Mouse (Mus musculus) cerebellum, postnatal 14 days (tissue): Measurements from ENCODE around the gene Shank2.

ENCODE experiments used
- DNase-seq, 2 experiments: peaks; one replicate each; pipeline ENCODE4 v3.0.0; 2021; ENCODE audit warnings: mixed read lengths in 2 of 2

Shank2 gene

GRCm38 (mm10) chr7:144108141-144108540 is 106.4 kb downstream of the Shank2 start:
- no peak for DNase-seq

DNA sequence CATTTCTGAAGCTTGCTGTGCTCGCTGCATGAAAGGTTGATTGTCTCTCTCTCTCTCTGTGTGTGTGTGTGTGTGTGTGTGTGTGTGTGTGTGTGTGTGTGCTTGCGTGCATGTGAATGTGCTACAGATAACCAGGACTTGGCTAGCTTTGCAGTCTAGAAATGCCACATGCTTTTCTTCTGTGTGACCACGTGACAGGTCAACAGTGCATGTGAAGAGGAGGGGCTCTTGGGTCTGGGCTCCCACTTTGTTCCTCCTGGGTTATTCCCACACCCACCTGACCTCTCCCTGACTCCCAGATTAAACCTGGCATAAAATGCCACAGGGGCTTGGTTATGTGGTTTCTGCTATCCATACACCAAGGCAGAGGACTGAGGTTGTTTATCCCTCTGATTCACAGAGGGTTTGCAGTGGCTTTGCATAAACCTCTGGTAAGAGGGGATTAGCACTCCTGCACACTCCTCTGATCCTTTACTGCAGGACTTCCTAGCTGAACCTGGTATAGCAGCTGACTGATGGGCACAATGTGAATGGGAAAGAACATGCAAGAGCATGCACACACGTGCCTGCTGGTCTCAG is 109.4 kb downstream of the Shank2 start:
- no peak for DNase-seq

DNA sequence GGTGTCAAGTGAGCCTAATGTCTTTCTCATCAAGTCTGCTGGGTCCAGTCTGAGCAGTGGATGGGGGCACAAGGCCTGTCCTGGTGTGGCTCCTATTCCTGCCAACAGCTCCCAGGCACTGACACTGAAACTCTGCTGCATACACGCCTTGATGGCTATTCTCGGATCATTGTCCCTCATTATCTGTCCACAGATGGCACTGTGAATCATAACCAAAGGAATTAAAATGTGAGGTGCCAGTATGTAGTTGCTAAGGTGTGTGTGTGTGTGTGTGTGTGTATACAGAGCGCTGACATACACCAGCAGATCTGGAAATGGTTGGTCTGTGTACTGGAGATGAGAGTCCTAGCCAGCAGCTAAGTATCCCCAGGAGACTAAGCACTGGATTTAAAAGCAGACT is 110.3 kb downstream of the Shank2 start:
- DNase-seq = no peak

DNA sequence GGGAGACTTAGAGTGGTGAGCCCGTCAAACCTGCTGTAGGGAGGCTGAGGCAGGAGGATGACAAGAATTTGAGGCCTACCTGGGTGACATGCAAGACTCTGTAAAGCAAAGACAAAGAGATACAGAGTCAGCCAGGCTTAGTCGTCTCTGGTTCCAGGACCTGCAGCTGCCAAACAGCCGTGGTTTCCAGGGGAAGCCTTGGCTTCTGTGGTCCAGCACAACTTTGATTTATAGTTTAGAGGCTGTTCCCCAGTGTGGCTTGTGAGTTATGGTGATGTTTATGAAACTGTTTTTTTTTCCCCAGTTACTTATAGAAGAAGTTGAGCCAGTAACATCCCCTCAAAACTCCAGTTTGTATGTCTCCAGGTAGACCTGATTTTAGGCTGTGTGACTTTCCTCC is 112.5 kb downstream of the Shank2 start:
- no peak for DNase-seq

DNA sequence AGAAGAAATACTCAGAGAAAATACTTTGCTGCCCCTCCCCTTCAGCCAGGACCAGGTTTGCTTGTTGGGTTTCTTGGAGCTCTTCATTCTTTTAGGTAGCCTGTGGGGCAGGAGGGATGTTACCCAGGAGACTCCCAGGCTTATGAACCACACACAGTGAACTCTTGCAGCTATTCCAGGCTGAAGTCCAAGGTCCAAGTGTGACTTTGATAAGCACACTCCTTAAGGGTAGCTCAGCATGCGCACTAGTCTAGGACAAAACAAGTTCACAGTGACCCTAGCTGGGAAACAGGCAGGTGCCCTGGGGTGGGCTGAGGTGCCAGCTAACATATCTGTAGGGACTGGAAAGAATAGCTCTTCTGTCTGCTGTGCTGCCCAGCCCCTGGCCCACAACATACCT is 117.8 kb downstream of the Shank2 start:
- no peak for DNase-seq

DNA sequence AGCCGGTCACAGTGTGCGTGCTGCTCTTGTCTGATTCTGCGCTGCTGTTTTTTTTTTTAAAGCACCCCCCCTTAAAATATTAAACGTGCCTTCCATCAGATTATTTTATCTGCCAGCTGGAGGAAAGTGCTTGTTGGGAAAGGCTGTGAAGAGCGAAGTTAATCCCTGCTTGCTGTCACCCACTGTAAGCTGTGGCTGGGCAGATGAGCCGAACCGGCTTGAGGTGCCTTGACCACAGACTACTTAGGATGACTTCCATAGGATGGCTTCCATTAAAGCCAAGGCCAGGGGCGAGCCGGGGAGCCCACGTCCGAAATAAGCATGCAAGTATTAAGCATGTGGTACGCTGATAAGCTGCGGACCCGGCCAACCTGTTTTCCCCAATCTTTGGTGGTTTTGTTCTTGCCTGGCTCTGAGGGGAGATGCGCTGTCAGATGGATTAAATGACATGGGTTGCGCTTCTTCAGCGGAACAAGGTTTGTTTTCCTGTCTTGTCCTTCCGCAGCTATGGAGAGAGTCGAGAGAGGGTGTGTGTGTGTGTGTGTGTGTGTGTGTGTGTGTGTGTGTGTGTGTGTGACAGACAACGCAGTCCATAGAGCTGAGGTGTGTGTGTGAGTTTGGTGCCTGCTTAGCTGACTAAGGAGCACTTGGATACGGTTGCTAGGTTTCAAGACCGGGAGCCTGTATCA is 131.1 kb downstream of the Shank2 start:
- peak; percentile 32 to 43 for DNase-seq

- no peak for DNase-seq
Observed at GRCm38 (mm10) chr7:144133388-144133998, 131.8 kb downstream of the Shank2 start.

- peak; percentile 42 to 49 for DNase-seq
Observed at GRCm38 (mm10) chr7:144134699-144135098, 133.0 kb downstream of the Shank2 start.

DNA sequence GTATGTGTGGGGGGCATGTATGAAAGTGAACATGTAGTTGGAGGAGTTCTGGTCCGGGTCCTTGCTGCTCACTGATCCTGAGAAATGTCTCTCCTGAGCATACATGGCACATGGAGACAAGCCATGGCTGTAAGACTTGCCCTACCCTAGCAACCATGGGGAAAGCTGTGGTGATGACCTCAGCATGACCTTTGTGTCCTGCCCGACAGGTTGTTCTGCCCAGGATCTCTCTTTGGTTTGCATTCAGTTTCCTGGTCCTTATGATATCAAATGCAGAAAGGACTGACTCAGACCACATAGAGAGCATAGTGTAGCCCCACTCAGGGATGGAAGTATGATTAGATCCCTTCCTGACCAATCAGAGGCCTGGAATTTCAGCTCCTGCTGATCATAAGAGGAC is 136.1 kb downstream of the Shank2 start:
- DNase-seq = no peak

DNA sequence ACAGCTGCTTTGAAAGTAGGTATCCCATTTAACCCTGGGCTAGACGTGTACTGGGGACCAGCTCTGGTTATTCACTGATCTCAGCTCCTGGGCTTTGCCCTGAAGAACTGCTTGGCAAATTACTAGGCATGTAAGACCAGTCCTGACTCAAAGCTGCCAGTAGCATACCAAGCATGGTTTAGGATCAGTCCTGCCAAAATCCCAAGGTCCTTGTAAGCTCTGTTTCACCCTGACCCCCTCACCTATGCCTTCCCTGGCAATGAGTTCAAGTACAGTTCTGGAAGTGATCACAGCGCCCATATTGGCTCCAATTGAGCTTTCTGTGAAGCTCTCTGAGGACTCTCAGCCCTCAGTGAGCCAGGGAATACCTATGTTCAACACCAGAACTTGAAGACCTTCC is 136.7 kb downstream of the Shank2 start:
- DNase-seq = no peak

- DNase-seq = no peak
Observed at GRCm38 (mm10) chr7:144139691-144140090, 138.0 kb downstream of the Shank2 start.

- peak; percentile 53 to 60 for DNase-seq
Observed at GRCm38 (mm10) chr7:144140470-144140869, 138.7 kb downstream of the Shank2 start.

GRCm38 (mm10) chr7:144142036-144142435 is 140.3 kb downstream of the Shank2 start:
- peak; percentile 38 to 56 for DNase-seq

DNA sequence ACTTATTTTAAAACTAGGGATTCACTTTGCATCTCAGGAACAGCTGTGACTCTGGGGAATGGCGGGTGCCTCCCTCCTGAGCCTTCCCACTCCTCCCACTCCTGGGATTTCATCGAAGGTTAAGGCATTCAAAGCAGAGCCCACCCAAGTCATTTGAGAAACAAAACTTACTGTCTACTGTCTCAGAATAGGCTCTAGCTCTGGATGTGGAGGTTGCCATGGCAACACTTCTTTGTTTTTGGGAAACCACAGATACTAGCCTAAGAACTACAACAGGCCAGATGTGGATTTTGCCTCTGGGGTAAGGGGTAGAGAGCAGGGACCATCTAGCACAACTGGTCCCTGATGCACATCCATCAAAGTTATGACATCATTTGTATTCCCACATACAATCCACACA is 142.2 kb downstream of the Shank2 start:
- DNase-seq = no peak

- no peak for DNase-seq
Observed at GRCm38 (mm10) chr7:144148111-144148510, 146.4 kb downstream of the Shank2 start.

DNA sequence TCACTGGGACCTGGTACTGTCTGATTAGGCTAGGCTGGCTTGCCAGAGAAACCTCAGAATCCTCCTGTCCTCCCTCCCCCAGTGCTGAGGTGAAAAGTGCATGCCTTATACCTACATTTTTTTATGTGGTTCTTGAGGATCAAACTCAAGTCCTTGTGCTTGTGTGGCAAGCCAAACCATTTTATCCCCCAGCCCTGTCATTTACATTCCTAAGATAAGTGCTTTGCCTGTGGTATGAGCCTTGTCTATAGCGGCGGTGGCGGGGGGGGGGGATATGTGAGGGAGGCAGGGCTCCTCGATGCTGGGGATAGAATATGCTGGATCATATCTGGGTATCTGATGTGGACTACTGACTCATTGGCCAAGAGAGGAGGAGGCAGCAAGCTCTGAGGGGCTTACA is 151.4 kb downstream of the Shank2 start:
- DNase-seq = no peak

GRCm38 (mm10) chr7:144153682-144154081 is 152.0 kb downstream of the Shank2 start:
- DNase-seq = no peak

GRCm38 (mm10) chr7:144157936-144158335 is 156.2 kb downstream of the Shank2 start:
- DNase-seq = peak in 1 of 2 experiments; percentile 48

DNA sequence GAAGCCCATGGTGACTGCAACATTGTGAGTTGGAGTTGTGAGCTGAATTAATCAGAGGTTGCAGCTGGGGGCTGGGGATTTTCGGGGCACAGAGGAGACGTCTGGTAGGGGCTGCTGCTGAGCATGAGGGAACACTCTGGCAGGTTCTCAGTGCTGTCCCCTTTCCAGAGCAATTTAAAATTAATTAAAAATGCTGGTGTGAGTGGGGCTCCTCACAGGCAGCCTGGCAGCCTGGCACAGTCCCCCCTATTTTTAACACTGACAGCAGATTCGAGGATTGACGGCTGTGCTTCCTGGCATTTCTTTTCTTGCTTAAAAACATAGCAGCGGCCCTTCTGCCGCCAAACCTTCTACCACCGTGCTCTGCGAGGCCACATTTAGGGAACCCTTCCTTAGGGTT is 157.8 kb downstream of the Shank2 start:
- DNase-seq = peak in 1 of 2 experiments; percentile 41

DNA sequence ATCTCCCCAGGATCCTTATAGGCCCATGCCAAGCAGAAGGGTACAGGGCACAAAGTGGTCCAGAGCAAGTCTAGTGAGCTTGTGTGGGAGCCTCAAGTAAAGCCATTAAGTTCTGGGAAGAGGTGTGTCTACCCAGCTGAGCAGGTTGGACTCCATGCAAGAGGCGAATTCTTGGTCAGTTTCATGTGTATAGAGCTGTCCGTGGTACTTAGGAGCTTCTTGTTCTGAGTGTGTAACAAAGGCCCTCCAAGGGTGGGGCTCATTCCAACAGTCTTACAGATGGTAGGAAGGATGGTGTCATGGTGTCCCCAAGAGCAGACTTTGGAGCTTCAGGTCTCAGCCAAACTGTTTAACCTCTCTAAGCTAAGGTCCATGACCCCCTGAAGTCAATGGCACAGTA is 158.3 kb downstream of the Shank2 start:
- no peak for DNase-seq

DNA sequence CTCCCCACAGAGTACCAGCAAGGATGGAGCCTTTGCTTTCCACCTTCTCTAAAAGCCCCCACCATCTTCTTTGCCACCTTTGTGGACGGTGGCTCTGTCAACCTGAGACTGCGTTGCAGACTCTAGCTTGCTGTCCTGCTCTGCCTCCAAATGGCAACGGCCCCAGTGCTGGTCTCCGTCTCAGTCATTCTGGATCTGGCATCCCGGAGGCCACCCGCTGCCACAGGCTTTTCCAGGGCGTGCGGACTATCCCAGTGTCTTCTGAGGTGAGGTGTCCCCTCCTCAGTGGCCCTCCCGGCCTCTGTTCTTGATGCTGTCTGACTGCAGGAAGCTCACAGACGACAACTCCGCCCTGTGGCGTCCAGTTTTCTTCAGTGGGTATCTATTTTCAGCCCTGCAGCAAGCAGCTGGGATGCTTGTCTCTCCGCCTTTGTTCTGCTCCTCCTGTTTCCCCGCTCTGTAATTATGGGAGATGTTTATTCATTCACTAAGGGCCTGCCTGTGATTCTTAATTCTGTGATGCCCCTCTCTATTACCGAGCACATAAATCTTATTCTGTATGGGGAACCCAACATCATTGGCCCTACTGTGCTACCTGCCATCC is 159.0 kb downstream of the Shank2 start:
- DNase-seq = peak in 1 of 2 experiments; percentile 54

DNA sequence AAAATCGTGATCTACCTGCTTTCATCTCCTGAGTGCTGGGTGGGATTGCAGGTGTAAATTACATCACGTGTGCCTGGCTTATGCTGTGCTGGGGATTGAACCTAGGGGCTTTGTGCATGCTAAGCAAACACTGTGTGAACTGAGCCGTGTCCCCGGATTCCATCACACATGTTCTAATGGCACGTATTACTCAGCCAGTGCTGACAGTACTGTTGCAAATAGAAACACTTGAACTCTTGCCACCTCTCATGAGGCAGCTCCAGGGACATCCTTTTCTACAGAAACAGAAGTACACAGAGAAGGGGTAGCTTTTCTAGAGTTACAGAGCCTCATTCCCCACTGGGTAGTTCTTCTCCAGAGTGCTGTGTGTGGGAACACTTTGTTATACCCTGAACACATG is 168.5 kb downstream of the Shank2 start:
- no peak for DNase-seq

- peak; percentile 30 to 36 for DNase-seq
Observed at GRCm38 (mm10) chr7:144170686-144171085, 169.0 kb downstream of the Shank2 start.

- peak in 1 of 2 experiments; percentile 36 for DNase-seq
Observed at GRCm38 (mm10) chr7:144173869-144174268, 172.1 kb downstream of the Shank2 start.
